Mouse (Mus musculus) hindbrain, embryonic 13.5 days (tissue): ENCODE data around the gene Ak9. TPM values are rescaled to one million over a fixed set of nuclear protein-coding genes. Genes with fewer than 3 reads are reported as not detected.
"Not testable (repeated sequence)": the region's sequence is repeated elsewhere in the genome, so short reads cannot be mapped to it uniquely, and the experiment has no call there.

ENCODE experiments used
- ATAC-seq: fragments of 200-750 bp; cut with Nextera tagmentation; 2 replicates; pipeline ENCODE4 v1.8.0; 2017; ENCODE audit warnings: moderate TSS enrichment; ENCODE audit not compliant: low FRiP score
- H3K27ac ChIP-seq: fragments of 300-500 bp; sonication (generic); 2 replicates; pipeline ENCODE4 v1.5.1; 2015; ENCODE audit warnings: inconsistent platforms, mild to moderate bottlenecking, moderate library complexity
- H3K27me3 ChIP-seq: fragments of 300-500 bp; sonication (generic); 2 replicates; pipeline ENCODE4 v1.6.1; 2015; ENCODE audit warnings: mild to moderate bottlenecking, inconsistent platforms
- H3K36me3 ChIP-seq: fragments of 300-500 bp; sonication (generic); 2 replicates; pipeline ENCODE4 v1.6.1; 2015; ENCODE audit warnings: mild to moderate bottlenecking, inconsistent platforms
- H3K4me1 ChIP-seq: fragments of 300-500 bp; sonication (generic); replicated peaks from 2 replicates; pipeline ENCODE4 v1.6.1; 2015; ENCODE audit warnings: inconsistent platforms
- H3K4me2 ChIP-seq: fragments of 300-500 bp; sonication (generic); 2 replicates; pipeline ENCODE4 v1.6.1; 2015; ENCODE audit warnings: inconsistent platforms, mild to moderate bottlenecking, moderate library complexity
- H3K4me3 ChIP-seq: fragments of 300-500 bp; sonication (generic); 2 replicates; pipeline ENCODE4 v1.5.1; 2015; ENCODE audit warnings: mild to moderate bottlenecking, inconsistent platforms
- H3K9ac ChIP-seq: fragments of 300-500 bp; sonication (generic); 2 replicates; pipeline ENCODE4 v1.6.1; 2015; ENCODE audit warnings: mild to moderate bottlenecking, inconsistent platforms
- H3K9me3 ChIP-seq: fragments of 300-500 bp; sonication (generic); 2 replicates; pipeline ENCODE4 v1.6.1; 2016; ENCODE audit warnings: inconsistent platforms
- WGBS: fragments of 180-500 bp; shearing (Covaris S2); methylation state at CpG from one replicate; pipeline ENCODE4 v1.1.7; 2015; 5-methylcytosine and 5-hydroxymethylcytosine counted together
- polyA plus RNA-seq: library from polyadenylated mRNA; unstranded; fragments of >200 nt; fragmentation: Nextera tagmentation; extraction: Ambion mirVana; gene quantifications from 2 replicates; pipeline ENCODE4 v1.2.1, GENCODE M21; 2015

Ak9 gene
- polyA plus RNA-seq, 1 experiment from 2014 or later, result 0.26 TPM

DNA sequence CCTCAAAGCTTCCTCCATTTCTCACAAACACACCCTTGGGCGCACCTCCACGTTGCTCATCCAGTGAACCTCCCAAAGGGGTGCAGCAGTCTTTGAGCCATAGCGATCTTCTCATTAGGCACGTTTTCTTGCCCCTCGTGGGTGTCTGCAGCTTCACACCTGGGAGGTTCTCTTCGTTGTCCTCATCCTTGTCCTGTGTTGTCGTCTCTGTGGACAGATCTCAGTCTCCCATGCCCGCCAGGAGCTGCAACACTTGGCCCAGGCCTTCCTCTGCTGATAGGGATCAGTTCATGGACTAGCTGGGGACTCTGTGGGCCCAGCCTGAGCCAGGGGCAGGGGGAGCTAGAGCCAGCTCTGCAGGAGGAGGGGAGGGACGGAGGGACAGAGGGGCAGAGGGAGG, 61.3 kb downstream of the Ak9 start:
- Histone ChIP-seq H3K27me3 (no peaks in the 10 kb centered on the region), H3K27ac (no peak overlapping the region), H3K9me3 (no peaks in the 10 kb centered on the region), H3K4me3 (no peak overlapping the region), H3K4me1 (no peaks in the 10 kb centered on the region), H3K36me3 (no peaks in the 10 kb centered on the region), H3K4me2 (no peak overlapping the region), H3K9ac (no peak overlapping the region)
- WGBS, result 88% methylated on average over 9 of the region's 9 CpGs
- ATAC-seq, result no peak

DNA sequence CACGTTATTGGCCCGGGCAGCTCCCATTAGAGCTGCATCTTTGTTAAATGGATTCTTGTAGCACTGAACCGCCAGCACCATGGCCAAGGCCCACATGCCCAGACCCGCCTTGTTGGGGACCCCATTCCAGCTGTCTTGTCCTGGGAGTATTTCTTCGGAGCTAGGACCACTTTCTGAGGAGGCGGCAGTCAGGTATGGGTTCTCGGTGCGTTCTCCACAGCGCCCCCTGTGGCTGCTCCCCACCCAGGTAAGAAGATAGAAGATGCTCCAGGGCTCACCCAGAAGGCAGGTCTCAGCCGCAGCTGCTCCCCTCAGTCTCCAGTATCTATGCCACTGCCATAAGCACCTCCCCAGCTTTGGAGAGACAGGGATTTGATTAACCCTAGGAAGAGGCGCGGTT, 76.7 kb downstream of the Ak9 start:
- ATAC-seq, result no peak
- 78% methylated on average over 12 of the region's 12 CpGs for WGBS
- Histone ChIP-seq H3K27ac (no peak overlapping the region), H3K27me3 (no peaks in the 10 kb centered on the region), H3K4me1 (no peaks in the 10 kb centered on the region), H3K36me3 (no peaks in the 10 kb centered on the region), H3K4me3 (no peak overlapping the region), H3K4me2 (no peak overlapping the region), H3K9ac (no peak overlapping the region), H3K9me3 (no peaks in the 10 kb centered on the region)

DNA sequence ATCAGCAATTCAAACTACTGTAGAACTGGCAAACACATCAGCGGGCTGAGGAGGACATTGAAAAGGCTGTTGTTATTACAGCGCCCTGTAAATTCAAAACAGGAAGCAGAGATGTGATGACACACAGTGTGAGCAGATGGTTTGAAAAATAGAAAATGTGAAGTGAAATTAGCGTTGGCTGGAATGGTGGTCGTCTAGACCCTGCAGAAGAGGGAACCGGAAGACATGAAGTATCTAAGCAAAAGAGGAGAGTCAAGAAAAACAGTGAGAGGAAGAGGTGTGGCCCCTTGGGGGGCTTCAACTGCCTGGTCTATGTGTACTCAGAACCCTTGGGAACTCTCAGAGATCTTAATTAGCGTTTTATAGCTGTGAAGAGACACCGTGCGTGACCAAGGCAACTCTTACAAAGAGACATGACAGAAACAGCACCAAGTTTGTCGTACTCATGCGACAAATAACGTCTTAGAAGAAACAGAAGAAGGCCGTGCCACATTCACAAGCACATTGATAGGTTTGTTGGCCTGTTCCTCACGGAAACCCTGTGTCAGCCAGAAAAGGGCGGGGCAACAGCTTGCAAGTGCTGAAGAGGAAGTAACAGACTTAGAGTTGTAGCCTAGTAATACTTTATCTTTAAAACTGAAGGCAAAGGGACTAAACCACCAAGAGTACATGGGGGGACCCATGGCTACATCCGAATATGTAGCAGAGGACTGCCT, 81.9 kb downstream of the Ak9 start:
- H3K27me3 ChIP-seq, result no peaks in the 10 kb centered on the region
- ATAC-seq, result no peak
- no peaks in the 10 kb centered on the region for H3K9me3 ChIP-seq
- H3K4me3 ChIP-seq, result no peak overlapping the region
- H3K4me1 ChIP-seq, result no peaks in the 10 kb centered on the region
- no peaks in the 10 kb centered on the region for H3K36me3 ChIP-seq
- WGBS, result 77% methylated on average over 15 of the region's 15 CpGs
- H3K4me2 ChIP-seq, result no peak overlapping the region
- H3K27ac ChIP-seq, result no peak overlapping the region
- H3K9ac ChIP-seq, result no peak overlapping the region

DNA sequence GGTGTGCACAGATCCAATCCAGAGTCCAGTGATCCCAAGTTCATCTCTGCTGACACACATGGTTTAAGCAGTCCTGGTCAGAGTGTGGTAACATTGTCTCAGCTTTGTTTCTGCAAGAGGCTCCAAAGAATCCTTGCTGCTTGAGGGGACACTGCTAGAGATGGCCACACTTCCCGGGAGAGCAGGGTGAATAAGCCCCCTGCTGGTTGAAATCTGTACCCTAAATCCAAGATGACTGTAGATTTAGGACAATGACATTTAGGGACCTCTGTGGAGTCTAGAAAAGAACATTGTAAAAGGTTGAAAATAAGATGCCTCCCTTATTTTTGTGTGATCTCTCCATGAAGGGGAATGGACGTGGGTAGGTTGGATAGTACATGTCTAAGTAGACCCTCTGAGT, 89.8 kb downstream of the Ak9 start:
- Histone ChIP-seq H3K27me3 (no peaks in the 10 kb centered on the region), H3K4me3 (no peak overlapping the region), H3K4me1 (no peaks in the 10 kb centered on the region), H3K27ac (no peak overlapping the region), H3K36me3 (no peaks in the 10 kb centered on the region), H3K4me2 (no peak overlapping the region), H3K9me3 (no peaks in the 10 kb centered on the region), H3K9ac (no peak overlapping the region)
- ATAC-seq, result no peak
- WGBS, result 64% methylated on average over 2 of the region's 2 CpGs

DNA sequence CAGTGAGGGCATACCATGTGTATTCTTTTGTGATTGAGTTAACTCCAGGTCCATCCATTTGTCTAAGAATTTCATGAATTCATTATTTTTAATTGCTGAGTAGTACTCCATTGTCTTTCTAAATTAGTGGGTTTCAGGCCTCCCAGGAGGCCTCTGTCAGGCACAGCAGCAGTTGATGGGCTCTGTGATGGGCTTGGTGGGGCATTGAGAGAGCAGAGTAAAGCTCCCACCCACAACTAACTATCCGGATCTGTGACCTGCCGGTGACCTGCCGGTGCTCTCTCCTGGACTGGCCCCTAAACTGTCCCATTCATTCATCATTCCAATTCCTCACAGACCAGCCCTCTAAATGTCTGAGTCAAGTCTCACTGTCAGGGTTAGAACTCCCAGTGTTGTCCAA, 97.3 kb downstream of the Ak9 start:
- WGBS, result 79% methylated on average over 3 of the region's 3 CpGs
- no peak for ATAC-seq
- no peak overlapping the region for H3K9ac ChIP-seq
- no peak overlapping the region for H3K4me2 ChIP-seq
- H3K27me3 ChIP-seq, result no peaks in the 10 kb centered on the region
- no peaks in the 10 kb centered on the region for H3K4me1 ChIP-seq
- H3K9me3 ChIP-seq, result no peaks in the 10 kb centered on the region
- H3K27ac ChIP-seq, result no peak overlapping the region
- no peak overlapping the region for H3K4me3 ChIP-seq
- H3K36me3 ChIP-seq, result no peaks in the 10 kb centered on the region

DNA sequence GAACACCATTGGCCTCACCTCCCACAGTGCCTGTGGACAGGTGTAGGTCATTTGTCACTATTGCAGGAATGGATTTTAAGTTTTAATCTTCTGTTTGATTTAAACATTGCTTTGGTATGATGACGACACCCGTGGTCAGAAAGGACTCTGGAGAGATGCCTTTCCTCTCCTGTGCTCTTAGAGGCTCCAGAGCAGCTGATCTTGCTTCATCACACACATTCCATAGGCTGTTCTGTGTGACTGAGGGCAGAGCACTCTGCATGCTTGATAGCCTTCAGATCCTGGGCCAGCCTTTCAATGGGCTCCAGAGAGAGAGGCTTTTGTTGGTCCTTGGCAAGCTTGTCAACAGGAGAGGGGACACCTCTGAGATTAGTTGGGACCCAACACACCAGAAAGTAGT, 99.6 kb downstream of the Ak9 start:
- Histone ChIP-seq H3K9me3 (no peaks in the 10 kb centered on the region), H3K4me3 (no peak overlapping the region), H3K4me1 (no peaks in the 10 kb centered on the region), H3K27me3 (no peaks in the 10 kb centered on the region), H3K9ac (no peak overlapping the region), H3K4me2 (no peak overlapping the region), H3K27ac (no peak overlapping the region), H3K36me3 (no peaks in the 10 kb centered on the region)
- 73% methylated on average over 2 of the region's 2 CpGs for WGBS
- ATAC-seq, result no peak

DNA sequence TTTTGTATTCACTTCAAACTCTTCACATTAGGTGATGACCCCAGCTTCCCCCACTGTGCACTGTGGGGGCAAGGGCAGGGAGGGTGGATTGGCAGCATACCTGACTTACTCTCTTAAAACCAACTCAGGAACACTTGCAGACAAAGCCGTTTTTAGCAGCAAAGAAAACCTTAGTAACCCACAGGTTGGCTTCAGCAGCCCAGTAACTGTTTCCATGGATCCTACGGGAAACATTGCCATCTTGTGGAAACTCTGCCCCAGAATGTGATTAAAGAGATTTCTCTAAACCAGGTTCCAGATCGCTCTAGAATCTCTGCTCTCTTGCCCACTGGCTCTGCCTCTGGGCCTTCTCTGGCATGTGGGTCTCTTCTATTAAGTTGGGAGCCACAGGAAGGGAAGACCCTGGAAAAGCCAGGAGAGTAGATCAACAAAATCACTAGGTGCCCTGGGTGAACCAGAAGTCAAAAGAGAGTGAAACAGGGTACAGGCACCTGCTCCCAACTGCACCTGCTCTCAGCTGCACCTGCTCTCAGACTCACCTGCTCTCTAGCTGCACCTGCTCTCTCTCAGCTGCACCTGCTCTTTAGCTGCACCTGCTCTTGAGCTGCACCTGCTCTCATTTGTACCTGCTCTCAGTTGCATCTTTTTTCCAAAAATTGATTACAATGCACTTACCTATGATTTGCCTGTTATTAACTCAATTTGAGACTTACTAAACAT, 100.3 kb downstream of the Ak9 start:
- Histone ChIP-seq H3K9ac (no peak overlapping the region), H3K27me3 (no peaks in the 10 kb centered on the region), H3K4me2 (no peak overlapping the region), H3K36me3 (no peaks in the 10 kb centered on the region), H3K27ac (no peak overlapping the region), H3K4me3 (no peak overlapping the region), H3K9me3 (no peaks in the 10 kb centered on the region), H3K4me1 (no peaks in the 10 kb centered on the region)
- no peak for ATAC-seq
- WGBS, result 52% methylated on average over 3 of the region's 3 CpGs

DNA sequence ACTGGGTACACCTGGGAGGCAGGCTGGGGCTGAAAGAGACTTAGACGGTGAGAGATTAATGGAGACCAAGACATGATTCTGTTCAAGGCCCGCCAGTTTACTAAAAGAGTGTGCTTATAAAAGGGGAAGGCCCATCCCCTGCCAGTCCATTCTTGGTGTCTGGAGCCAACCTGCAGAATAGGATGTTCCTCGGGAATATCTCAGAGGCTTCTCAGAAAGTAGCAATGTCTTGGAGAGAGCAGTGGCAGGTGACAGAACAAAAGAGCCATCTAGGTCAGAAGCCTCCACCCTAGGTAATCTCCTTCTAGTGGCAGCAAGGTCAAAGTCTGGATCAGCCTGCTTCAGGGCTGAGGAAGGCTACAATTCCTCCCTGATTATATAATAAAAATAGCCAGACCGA, 106.4 kb downstream of the Ak9 start:
- ATAC-seq, H3K4me2 ChIP-seq, H3K36me3 ChIP-seq, H3K9ac ChIP-seq, H3K4me3 ChIP-seq, H3K4me1 ChIP-seq, H3K27ac ChIP-seq, H3K9me3 ChIP-seq, H3K27me3 ChIP-seq: not testable (repeated sequence)
- WGBS, result 97% methylated on average over 4 of the region's 4 CpGs

DNA sequence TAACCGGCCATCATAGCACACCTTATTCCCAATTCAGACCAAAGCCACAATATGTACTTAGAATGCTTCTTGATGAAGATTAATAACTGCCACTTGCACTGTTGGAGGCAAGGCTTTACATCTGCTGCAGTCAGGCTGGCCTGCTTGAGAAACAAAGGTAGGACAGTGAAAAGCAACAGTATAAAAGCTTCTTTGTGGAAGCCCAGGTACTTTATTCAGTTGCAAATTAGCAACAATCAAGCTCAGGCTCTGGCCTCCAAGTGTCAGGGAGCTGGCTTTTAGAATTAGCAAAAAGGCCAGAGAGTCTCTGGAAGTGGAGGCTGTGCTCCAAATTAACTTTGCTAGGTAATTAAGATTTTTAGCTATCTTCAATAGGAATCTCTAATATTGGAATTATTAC, 107.0 kb downstream of the Ak9 start:
- H3K4me1 ChIP-seq, H3K27me3 ChIP-seq, H3K36me3 ChIP-seq, ATAC-seq, H3K9me3 ChIP-seq, H3K4me3 ChIP-seq, H3K27ac ChIP-seq, H3K4me2 ChIP-seq, H3K9ac ChIP-seq: not testable (repeated sequence)
- 94% methylated on average over 1 of the region's 1 CpGs for WGBS

DNA sequence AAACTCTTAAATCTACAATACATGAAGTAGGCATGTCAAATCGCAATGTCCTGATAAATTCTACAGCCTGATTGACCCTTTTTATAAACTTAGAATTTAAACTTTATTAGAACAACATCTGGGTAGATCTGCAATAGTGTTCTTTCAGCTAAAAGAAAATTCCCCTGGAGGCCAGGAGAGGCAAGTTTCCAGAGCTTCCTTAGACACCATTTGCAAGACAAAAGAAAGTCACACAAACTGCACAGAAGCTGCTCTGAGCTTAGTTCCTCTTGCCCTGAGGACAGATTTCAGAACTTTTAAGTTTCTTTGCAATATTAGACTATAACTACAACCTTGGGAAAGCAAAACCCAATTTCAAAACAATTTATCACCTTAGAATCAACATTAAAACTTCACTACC, 109.7 kb downstream of the Ak9 start:
- H3K27me3 ChIP-seq, H3K4me2 ChIP-seq, H3K36me3 ChIP-seq, H3K4me3 ChIP-seq, H3K4me1 ChIP-seq, H3K9ac ChIP-seq, H3K27ac ChIP-seq, ATAC-seq: not testable (repeated sequence)
- 89% methylated on average over 1 of the region's 1 CpGs for WGBS
- H3K9me3 ChIP-seq, result peaks cover 12% of the 10 kb centered on the region; the same call in 1 of the 2 replicates

DNA sequence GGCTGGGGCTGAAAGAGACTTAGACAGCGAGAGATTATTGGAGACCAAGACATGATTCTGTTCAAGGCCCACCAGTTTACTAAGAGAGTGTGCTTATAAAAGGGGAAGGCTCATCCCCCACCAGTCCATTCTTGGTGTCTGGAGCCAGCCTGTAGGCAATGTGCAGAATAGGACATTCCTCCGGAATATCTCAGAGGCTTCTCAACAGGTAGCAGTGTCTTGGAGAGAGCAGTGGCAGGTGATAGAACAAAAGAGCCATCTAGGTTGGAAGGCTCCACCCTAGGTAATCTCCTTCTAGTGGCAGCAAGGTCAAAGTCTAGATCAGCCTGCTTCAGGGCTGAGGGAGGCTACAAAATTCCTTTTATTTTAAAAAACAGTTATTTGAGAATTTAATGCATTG, 111.6 kb downstream of the Ak9 start:
- not testable (repeated sequence) for H3K4me2 ChIP-seq, H3K4me1 ChIP-seq, H3K9me3 ChIP-seq, H3K27ac ChIP-seq, H3K27me3 ChIP-seq, H3K4me3 ChIP-seq, ATAC-seq, H3K9ac ChIP-seq, H3K36me3 ChIP-seq
- WGBS, result 97% methylated on average over 2 of the region's 2 CpGs

DNA sequence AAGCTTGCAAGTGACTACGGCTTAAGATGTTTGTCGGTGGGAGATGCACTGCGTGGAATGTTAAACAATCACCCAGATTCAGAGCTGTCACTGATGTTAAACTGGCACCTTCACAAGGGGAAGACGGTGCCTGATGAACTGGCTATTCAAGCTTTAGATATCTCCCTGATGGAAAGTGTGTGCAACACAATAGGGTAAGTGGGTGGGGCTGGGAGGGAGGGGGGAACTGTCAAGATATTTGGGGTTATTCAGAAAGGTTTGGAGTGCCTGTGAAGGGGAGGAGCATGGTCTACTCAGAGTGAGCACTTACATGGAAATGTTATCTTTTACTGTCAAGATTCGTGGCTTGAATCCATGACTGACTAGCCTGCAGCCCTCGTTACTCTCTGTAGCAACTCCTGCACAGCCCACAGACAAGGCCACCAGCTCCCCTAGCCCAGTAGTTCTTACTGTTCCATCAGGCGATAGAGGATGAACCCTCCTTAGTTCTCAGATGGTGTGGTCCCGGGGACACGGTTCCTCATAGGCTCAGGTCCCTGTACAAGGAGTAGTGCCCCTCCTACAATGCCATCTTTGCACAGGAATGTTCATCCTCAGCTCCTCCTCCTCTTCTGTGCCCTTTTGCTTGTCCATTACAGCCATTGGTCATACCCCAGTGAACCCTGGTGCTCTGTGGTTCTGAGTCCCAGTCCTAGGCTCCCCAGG, 116.9 kb downstream of the Ak9 start:
- 0 out of 2 replicates have a peak, but pooled peaks cover 3% of the 10 kb centered on the region for H3K9me3 ChIP-seq
- no peak overlapping the region for H3K27ac ChIP-seq
- H3K4me1 ChIP-seq, result no peaks in the 10 kb centered on the region
- no peak for ATAC-seq
- no peaks in the 10 kb centered on the region for H3K36me3 ChIP-seq
- no peaks in the 10 kb centered on the region for H3K27me3 ChIP-seq
- H3K4me3 ChIP-seq, result no peak overlapping the region
- H3K9ac ChIP-seq, result no peak overlapping the region
- 72% methylated on average over 9 of the region's 9 CpGs for WGBS
- H3K4me2 ChIP-seq, result no peak overlapping the region

DNA sequence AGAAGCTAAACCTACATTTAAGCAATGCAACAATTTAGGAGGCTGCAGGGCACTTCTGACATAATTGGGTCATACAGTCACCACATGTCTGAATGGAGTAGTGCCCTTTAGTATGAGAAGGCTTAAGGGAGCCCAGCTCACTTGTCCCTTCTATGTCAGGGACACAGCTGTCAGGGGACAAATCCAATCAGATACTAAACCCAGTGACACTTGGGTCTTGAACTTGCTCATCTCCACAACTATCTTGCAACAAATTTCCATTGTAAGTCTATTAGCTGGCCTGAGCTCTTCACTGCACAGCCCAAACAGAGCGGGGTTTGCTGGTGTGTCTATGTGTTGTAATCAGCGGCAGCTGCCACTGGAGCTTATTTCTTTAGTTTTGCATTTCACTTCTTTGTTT, 119.9 kb downstream of the Ak9 start:
- no peak overlapping the region for H3K4me2 ChIP-seq
- H3K27me3 ChIP-seq, result no peaks in the 10 kb centered on the region
- H3K9me3 ChIP-seq, result no peaks in the 10 kb centered on the region
- ATAC-seq, result no peak
- WGBS, result 83% methylated on average over 2 of the region's 2 CpGs
- H3K9ac ChIP-seq, result no peak overlapping the region
- no peaks in the 10 kb centered on the region for H3K4me1 ChIP-seq
- no peaks in the 10 kb centered on the region for H3K36me3 ChIP-seq
- H3K4me3 ChIP-seq, result no peak overlapping the region
- no peak overlapping the region for H3K27ac ChIP-seq
